Mouse (Mus musculus): Measurements from ENCODE around the gene Gm44596. TPM values are rescaled to one million over a fixed set of nuclear protein-coding genes. Genes with fewer than 3 reads are reported as not detected.

Gm44596 gene
- polyA plus RNA-seq, 1 experiment from 2014 or later, result not detected

DNA sequence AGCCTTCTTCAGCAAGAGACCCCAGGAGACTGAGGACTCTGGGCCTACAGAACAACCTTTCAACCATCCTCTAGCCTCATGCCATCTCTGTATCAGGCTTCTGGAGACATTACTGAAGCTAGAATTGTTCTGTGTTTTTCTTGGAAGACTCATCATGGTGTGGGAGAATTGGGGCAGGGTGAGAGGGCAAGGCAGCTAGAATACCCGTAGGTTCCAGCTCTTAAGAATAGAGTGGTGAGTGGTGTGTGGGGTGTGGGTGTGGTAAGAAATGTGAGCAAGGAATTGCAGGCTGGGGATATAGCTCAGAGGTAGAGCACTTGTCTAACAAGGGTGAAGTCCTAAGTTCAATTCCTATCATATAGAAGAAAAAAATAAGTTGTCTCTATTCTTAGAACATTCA, 9.7 kb downstream of the Gm44596 start:
- H3K27me3 ChIP-seq, result no peaks in the 10 kb centered on the region
- 91% methylated on average over 1 of the region's 1 CpGs for WGBS
- no peaks in the 10 kb centered on the region for H3K36me3 ChIP-seq (ENCODE audit: poor library complexity, severe bottlenecking)
- no peak overlapping the region for H3K27ac ChIP-seq
- no peak overlapping the region for H3K9ac ChIP-seq
- no peaks in the 10 kb centered on the region for H3K4me1 ChIP-seq
- no peak for ATAC-seq
- no peak overlapping the region for H3K4me2 ChIP-seq
- H3K4me3 ChIP-seq, result no peak overlapping the region
- H3K9me3 ChIP-seq (replicated peaks), result no peaks in the 10 kb centered on the region

DNA sequence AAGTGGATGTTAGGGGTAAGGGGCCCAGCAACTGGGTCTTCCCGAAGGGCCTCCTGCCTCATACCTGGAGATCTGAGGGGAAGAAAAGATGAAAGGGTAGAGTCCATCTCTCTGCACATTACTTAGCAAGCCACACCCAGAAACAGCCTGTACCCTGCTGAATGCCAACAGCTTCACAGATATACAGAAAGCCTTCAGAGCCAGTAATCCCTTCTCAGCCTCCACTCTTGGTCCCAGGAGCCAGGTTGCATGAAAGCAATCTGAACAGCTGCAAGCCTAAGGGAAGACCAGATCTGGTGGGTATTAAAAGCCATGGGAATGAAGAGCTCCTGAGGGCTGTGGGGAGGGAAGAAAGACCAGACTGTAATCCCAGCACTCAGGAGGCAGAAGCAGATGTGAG, 13.9 kb downstream of the Gm44596 start:
- Histone ChIP-seq H3K9ac (no peak overlapping the region), H3K36me3 (ENCODE audit: poor library complexity, severe bottlenecking) (no peaks in the 10 kb centered on the region), H3K4me1 (no peaks in the 10 kb centered on the region), H3K4me3 (no peak overlapping the region), H3K9me3 (replicated peaks) (no peaks in the 10 kb centered on the region), H3K27me3 (no peaks in the 10 kb centered on the region), H3K4me2 (no peak overlapping the region), H3K27ac (no peak overlapping the region)
- 81% methylated on average over 1 of the region's 1 CpGs for WGBS
- no peak for ATAC-seq

GRCm38 (mm10) chr6:128390683-128391082, 15.4 kb downstream of the Gm44596 start:
- no peaks in the 10 kb centered on the region for H3K9me3 ChIP-seq (replicated peaks)
- H3K4me3 ChIP-seq, result no peak overlapping the region
- H3K36me3 ChIP-seq (ENCODE audit: poor library complexity, severe bottlenecking), result no peaks in the 10 kb centered on the region
- no peak overlapping the region for H3K9ac ChIP-seq
- H3K4me1 ChIP-seq, result no peaks in the 10 kb centered on the region
- WGBS, result 62% methylated on average over 1 of the region's 1 CpGs
- no peak overlapping the region for H3K27ac ChIP-seq
- no peak overlapping the region for H3K4me2 ChIP-seq
- no peaks in the 10 kb centered on the region for H3K27me3 ChIP-seq
- no peak for ATAC-seq

DNA sequence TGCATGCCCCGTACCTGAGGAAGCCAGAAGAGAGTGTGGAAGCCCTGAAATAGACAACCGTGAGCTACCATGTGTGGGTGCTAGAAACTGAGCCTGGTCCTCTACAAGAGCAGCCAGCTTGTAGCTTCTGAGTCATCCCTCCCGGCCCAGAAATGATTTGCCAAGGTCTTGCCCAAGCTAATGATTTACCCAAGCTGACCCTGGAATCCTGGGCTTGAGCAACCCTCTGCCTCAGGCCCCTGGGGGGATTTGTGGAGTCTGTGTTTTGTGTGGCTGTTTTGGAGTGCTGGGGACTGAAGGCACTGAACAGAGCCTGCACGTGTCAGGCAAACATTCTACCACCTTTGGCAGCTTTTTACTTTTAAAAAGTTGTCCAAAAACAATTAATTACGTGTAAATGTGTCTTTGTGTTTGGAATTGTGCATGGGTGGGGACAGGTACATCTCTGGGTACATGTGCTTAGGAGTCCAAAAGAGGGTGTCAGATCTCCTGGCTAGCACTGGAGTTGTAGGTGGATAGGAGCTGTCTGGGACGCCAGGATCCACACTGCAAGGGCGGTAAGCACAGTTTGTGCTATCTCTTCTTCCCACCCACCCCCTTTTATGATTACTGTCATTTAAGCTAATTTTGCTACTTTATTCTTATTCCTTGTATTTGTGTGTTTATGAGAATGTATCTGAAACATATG, 22.4 kb downstream of the Gm44596 start:
- Histone ChIP-seq H3K27me3 (no peaks in the 10 kb centered on the region), H3K9ac (no peak overlapping the region), H3K4me1 (peaks cover 11% of the 10 kb centered on the region; the same call in 1 of the 2 replicates), H3K4me2 (no peak overlapping the region), H3K27ac (no peak overlapping the region), H3K4me3 (no peak overlapping the region), H3K36me3 (ENCODE audit: poor library complexity, severe bottlenecking) (no peaks in the 10 kb centered on the region), H3K9me3 (replicated peaks) (no peaks in the 10 kb centered on the region)
- no peak for ATAC-seq
- 81% methylated on average over 7 of the region's 7 CpGs for WGBS

DNA sequence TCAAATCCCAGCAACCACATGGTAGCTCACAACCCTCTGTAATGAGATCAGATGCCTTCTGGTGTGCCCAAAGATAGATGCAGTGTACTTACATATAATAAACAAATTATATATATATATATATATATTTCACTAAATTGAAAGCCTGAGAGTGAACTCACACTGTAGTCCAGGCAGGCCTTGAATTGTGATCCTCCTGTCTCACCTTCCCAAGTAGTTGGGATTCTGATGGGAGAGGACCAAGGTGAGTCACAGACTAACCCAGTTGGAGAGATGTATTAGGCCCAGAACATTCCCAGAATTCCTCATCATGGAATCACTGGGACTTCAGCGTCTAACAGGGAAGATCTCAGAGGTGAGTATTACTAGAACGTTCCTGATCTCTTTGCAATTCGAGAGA, 23.7 kb downstream of the Gm44596 start, which contains the start of gene Nrip2:
TSS of gene Nrip2 (plus strand) at position 301 of the 400 bp plus-strand sequence.
- Histone ChIP-seq H3K27me3 (no peaks in the 10 kb centered on the region), H3K4me2 (peak within 1 kb of the TSS; percentile 37), H3K4me3 (peak within 1 kb of the TSS; percentile 3), H3K9me3 (replicated peaks) (no peaks in the 10 kb centered on the region), H3K4me1 (peaks cover 11% of the 10 kb centered on the region; the same call in 1 of the 2 replicates), H3K27ac (peak within 1 kb of the TSS; percentile 4; the same call in 1 of the 2 replicates), H3K9ac (peak within 1 kb of the TSS; percentile 27; the same call in 1 of the 2 replicates), H3K36me3 (ENCODE audit: poor library complexity, severe bottlenecking) (no peaks in the 10 kb centered on the region)
- ATAC-seq, result no peak
- 86% methylated on average over 3 of the region's 3 CpGs for WGBS

DNA sequence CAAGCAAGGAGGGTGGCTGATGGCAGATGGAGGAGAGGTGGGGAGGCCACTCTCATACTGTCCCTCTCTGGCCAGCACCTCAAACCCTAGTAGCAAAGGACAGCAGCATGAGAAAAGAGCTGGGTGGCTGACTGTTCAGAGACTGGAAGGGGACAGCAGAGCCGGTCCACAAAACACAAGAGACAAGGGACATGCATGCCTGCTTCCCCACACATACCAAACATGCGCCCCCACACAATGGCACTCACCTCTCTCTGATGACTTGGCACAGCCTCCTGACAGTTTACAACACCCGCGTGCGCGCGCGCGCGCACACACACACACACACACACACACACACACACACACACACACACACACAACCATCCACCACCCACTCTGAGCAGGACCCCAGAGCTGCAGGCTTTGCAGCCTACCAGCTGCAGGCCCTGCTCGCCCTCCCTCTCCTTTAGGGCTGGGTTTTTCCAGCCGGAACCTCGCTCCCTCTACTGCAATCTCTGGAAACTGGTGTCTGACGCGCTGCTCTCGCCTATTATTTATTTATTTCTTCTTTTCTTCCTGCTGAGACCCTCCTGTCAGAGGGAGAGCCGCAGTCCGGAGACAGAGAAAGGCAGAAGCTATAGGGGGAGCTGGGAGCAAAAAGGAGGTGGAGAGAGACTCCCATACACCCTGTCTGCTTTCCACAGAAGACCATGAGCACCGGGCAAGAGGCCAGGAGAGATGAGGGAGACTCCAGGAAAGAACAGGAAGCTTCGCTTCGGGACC, 24.3 kb downstream of the Gm44596 start:
- no peaks in the 10 kb centered on the region for H3K9me3 ChIP-seq (replicated peaks)
- H3K27ac ChIP-seq, result peak overlapping the region; percentile 4; the same call in 1 of the 2 replicates
- H3K4me3 ChIP-seq, result peak overlapping the region; percentile 3
- H3K4me2 ChIP-seq, result peak overlapping the region; percentile 37
- ATAC-seq, result peak; percentile 80
- peak overlapping the region; percentile 27; the same call in 1 of the 2 replicates for H3K9ac ChIP-seq
- peaks cover 11% of the 10 kb centered on the region; the same call in 1 of the 2 replicates for H3K4me1 ChIP-seq
- WGBS, result 26% methylated on average over 13 of the region's 21 CpGs
- no peaks in the 10 kb centered on the region for H3K36me3 ChIP-seq (ENCODE audit: poor library complexity, severe bottlenecking)
- H3K27me3 ChIP-seq, result no peaks in the 10 kb centered on the region

GRCm38 (mm10) chr6:128404708-128405107, 29.4 kb downstream of the Gm44596 start:
- Histone ChIP-seq H3K4me2 (no peak overlapping the region), H3K27ac (no peak overlapping the region), H3K4me1 (peaks cover 5% of the 10 kb centered on the region; the same call in 1 of the 2 replicates), H3K4me3 (no peak overlapping the region), H3K9me3 (replicated peaks) (no peaks in the 10 kb centered on the region), H3K9ac (no peak overlapping the region), H3K27me3 (no peaks in the 10 kb centered on the region), H3K36me3 (ENCODE audit: poor library complexity, severe bottlenecking) (peaks cover 40% of the 10 kb centered on the region)
- no peak for ATAC-seq
- WGBS, result 57% methylated on average over 5 of the region's 5 CpGs

DNA sequence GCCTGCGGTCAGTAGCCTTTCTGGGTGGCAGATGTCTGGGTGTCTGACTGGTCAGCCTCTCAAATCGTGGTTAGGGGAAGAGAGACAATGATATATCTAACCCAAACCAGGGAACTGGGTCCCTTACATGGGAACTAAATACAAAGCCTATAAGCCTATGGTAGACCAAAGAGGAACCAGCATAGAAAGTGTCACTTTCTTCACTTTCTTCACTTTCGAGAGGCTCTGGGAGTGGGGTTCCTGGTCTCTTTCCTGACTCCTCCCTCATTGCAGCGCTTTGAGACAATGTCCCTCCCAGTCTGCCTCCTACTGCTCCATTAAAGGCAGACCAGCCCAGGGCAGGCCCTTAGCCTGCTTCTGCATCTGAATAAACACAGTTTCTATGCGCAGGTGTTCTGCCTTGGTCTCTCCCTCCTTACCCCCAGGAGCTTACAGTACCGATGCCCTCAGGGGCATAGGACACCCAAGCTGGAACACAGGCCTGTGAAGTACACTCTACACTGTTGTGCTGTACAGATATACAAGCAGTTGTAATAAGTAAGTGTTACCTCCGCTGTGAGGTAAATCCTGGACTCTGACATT, 33.3 kb downstream of the Gm44596 start:
- no peak overlapping the region for H3K4me2 ChIP-seq
- no peak overlapping the region for H3K27ac ChIP-seq
- WGBS, result 92% methylated on average over 7 of the region's 7 CpGs
- peaks cover 77% of the 10 kb centered on the region for H3K36me3 ChIP-seq (ENCODE audit: poor library complexity, severe bottlenecking)
- H3K9ac ChIP-seq, result no peak overlapping the region
- no peak for ATAC-seq
- no peaks in the 10 kb centered on the region for H3K4me1 ChIP-seq
- H3K9me3 ChIP-seq (replicated peaks), result no peaks in the 10 kb centered on the region
- H3K4me3 ChIP-seq, result no peak overlapping the region
- H3K27me3 ChIP-seq, result no peaks in the 10 kb centered on the region

DNA sequence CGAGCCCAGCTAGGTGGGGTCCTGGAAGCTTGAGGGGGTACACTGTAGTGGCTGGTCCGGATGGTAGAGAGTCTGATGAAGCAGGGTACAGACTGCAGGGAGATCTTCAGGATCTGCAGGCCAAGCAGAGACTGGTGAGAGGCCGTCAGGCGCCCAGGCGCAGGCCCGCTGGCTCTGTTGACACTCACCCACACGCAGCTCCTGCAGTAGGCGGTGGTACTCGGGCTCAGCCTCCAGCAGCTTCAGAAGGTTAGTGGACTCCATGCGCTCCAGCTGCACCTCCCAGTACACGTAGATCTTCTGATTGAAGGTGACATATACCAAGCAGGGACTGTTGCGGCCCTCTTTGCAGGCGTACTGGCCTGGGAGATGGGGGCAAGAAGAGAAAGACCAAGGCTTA, 35.0 kb downstream of the Gm44596 start:
- 95% methylated on average over 13 of the region's 13 CpGs for WGBS
- H3K9me3 ChIP-seq (replicated peaks), result no peaks in the 10 kb centered on the region
- no peak for ATAC-seq
- H3K4me3 ChIP-seq, result no peak overlapping the region
- no peaks in the 10 kb centered on the region for H3K27me3 ChIP-seq
- no peak overlapping the region for H3K9ac ChIP-seq
- H3K27ac ChIP-seq, result no peak overlapping the region
- H3K4me2 ChIP-seq, result no peak overlapping the region
- no peaks in the 10 kb centered on the region for H3K4me1 ChIP-seq
- peaks cover 85% of the 10 kb centered on the region for H3K36me3 ChIP-seq (ENCODE audit: poor library complexity, severe bottlenecking)

- Histone ChIP-seq H3K36me3 (ENCODE audit: poor library complexity, severe bottlenecking) (peaks cover 87% of the 10 kb centered on the region), H3K27me3 (no peaks in the 10 kb centered on the region), H3K9me3 (replicated peaks) (no peaks in the 10 kb centered on the region), H3K4me2 (no peak overlapping the region), H3K27ac (no peak overlapping the region), H3K4me1 (no peaks in the 10 kb centered on the region), H3K9ac (no peak overlapping the region), H3K4me3 (no peak overlapping the region)
- 23% methylated on average over 3 of the region's 3 CpGs for WGBS
- ATAC-seq, result peak; percentile 75
Measured at GRCm38 (mm10) chr6:128411115-128411514, 35.8 kb downstream of the Gm44596 start.

DNA sequence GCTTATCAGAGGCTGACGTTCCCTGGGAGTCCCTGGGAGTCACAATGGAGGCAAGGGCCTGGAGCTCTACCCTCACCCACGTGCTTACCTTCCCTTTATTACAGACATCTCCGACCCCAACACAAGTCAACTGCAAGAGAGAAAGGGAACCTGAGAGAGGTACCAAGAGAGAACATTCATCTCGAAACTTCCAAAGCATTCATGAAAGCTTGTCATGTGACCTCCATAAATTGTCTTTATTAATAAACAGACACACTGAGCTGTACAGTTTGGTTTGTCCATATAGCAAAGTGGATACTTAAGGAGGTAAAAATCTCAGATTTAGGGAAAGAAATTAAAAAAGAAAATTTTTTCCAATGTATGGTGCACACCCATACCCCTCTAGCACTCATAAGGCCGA, 40.9 kb downstream of the Gm44596 start:
- no peak overlapping the region for H3K4me3 ChIP-seq
- H3K9ac ChIP-seq, result no peak overlapping the region
- H3K4me1 ChIP-seq, result no peaks in the 10 kb centered on the region
- no peaks in the 10 kb centered on the region for H3K27me3 ChIP-seq
- H3K36me3 ChIP-seq (ENCODE audit: poor library complexity, severe bottlenecking), result peaks cover 40% of the 10 kb centered on the region
- ATAC-seq, result no peak
- no peaks in the 10 kb centered on the region for H3K9me3 ChIP-seq (replicated peaks)
- no peak overlapping the region for H3K4me2 ChIP-seq
- no peak overlapping the region for H3K27ac ChIP-seq
- 92% methylated on average over 5 of the region's 5 CpGs for WGBS

DNA sequence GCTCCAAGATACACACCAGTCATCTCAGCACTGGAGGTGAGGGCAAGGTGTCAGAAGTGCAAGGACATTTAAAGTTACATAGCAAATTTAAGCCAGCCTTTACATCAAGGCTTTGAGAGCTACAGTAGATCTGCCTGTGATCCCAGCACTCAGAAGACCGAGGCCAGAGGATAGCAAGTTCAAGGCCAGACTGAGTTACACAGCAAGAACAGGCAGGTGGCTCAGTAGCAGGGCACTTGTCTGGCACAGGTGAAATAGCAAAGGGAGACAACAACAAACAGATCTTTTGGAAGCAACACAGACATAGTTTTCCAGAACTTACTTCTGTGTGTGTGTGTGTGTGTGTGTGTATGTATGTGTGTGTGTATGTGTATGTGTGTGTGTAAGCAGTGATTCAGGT, 42.8 kb downstream of the Gm44596 start:
- Histone ChIP-seq H3K36me3 (ENCODE audit: poor library complexity, severe bottlenecking) (peaks cover 21% of the 10 kb centered on the region), H3K4me2 (no peak overlapping the region), H3K9ac (no peak overlapping the region), H3K4me3 (no peak overlapping the region), H3K27me3 (no peaks in the 10 kb centered on the region), H3K4me1 (no peaks in the 10 kb centered on the region), H3K27ac (no peak overlapping the region), H3K9me3 (replicated peaks) (no peaks in the 10 kb centered on the region)
- WGBS, result 93% methylated on average over 1 of the region's 1 CpGs
- no peak for ATAC-seq
